Mouse (Mus musculus) natural killer cell, adult 2 months (primary cell): Measurements from ENCODE around the gene Pde4dip.

ENCODE experiments used
- DNase-seq, 2 experiments: peaks; one replicate each; pipeline ENCODE4 v3.0.0; 2022; ENCODE audit warnings: low spot score in 2 of 2

Gene Pde4dip

DNA sequence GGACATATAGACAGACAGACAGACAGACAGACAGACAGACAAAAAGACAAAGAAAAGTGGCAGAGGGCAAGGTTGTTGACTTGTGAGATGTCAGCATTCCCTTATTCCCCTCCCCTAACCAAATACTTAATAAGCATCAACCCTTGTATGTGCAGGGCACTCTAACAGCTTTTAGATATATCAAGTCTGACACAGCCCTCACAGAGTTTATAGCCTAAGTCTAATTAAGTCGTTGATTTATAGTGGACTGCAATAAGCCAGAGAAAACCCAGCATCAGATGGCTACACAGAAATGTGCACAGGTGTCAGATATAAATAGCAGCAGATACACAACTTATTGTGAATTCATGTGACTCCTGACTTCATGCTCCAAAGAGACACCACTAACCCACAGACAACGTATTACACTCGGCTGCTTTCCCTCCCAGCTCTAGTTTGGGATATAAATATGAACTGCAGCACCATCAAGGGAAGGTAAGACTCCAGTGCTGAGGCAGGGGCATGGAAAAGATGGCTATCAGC lies 87.3 kb downstream of the Pde4dip start:
- DNase-seq: no peak

DNA sequence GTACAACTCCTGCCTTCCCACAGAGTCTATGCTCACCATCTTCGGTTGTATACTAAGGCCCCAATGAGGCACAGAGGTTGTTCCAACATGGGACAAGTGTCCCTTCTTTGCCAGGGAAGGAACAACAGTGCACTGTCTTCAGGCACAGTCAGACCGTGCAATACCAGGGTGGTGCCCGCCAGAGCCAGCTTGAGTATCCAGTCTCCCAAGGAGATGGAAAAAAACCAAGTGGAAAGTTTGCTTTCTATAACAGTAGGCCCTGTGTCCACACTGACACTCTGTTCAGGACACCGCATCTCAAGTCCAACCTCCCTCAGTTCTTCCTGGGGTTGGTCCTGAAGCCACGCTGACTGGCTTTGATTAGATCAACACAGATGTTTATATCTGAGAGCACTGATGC lies 87.8 kb downstream of the Pde4dip start:
- no peak for DNase-seq

DNA sequence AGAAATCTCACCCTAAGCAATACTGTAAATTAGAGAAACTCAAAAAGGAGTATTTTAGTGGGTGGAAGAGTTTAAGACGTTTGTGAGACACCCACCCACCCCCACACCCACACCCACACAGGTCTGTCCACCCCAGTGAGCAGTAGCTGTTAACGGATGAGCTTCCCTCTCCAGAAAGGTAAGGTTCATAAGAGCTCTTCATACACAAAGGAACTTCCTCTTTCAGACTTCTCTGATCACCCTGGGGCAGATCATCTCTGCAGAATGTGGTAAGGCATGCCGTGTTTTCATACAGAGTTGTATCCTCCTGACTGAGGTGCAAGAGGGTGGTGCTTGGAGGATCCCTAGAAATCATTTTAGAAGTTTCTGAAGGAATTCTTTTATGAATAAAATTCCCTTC lies 88.5 kb downstream of the Pde4dip start:
- DNase-seq: no peak

DNA sequence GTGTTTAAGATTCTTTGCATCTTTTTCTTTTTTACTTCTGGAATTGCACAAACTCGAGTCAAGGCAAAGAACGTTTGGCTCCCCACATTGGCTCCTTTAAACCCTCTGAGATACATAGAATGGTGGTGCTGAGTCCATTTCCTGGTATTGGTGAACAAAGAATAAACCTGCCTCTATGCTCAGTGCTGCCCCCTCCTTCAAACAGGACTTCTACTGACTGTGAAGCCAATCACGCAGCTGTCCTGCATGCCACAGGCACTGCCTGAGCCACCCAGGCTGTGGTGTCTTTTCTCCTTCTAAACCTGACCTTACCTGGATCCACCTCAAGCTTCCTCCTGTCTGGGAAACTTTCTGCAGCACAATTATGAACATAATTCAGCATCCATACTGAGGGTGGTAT lies 89.2 kb downstream of the Pde4dip start:
- no peak for DNase-seq

- DNase-seq: no peak
Observed at GRCm38 (mm10) chr3:97797371-97797770, 91.1 kb downstream of the Pde4dip start.

- no peak for DNase-seq
Observed at GRCm38 (mm10) chr3:97793995-97794394, 94.5 kb downstream of the Pde4dip start.

- no peak for DNase-seq
Observed at GRCm38 (mm10) chr3:97790150-97790549, 98.4 kb downstream of the Pde4dip start.

- no peak for DNase-seq
Observed at GRCm38 (mm10) chr3:97789317-97789716, 99.2 kb downstream of the Pde4dip start.

- no peak for DNase-seq
Observed at GRCm38 (mm10) chr3:97776195-97776594, 112.3 kb downstream of the Pde4dip start.

- no peak for DNase-seq
Observed at GRCm38 (mm10) chr3:97775742-97776141, 112.8 kb downstream of the Pde4dip start.

DNA sequence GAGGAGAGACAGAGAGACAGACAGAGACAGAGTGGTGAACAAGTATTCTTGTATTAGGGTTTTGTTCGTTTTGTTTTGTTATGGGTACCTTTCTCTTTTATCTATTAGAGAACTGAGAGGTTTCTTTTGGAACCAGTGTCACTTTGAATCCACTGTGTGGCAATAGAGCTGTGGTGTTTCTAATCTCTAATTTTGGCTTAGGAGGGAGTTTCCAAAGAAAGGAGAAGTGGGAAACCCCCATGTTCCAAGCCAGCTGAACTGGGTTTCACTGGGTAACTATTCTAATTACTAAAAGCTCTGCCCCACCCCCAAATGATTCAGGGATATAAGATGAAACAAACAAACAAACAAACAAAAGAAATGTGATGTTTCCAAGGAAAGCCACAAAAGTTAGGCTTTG lies 113.6 kb downstream of the Pde4dip start:
- DNase-seq: peak in 1 of 2 experiments; percentile 3

GRCm38 (mm10) chr3:97767771-97768762 lies 120.4 kb downstream of the Pde4dip start:
- peak; percentile 89 to 90 for DNase-seq

GRCm38 (mm10) chr3:97767041-97767770 lies 121.3 kb downstream of the Pde4dip start:
- DNase-seq: peak; percentile 1 to 4

DNA sequence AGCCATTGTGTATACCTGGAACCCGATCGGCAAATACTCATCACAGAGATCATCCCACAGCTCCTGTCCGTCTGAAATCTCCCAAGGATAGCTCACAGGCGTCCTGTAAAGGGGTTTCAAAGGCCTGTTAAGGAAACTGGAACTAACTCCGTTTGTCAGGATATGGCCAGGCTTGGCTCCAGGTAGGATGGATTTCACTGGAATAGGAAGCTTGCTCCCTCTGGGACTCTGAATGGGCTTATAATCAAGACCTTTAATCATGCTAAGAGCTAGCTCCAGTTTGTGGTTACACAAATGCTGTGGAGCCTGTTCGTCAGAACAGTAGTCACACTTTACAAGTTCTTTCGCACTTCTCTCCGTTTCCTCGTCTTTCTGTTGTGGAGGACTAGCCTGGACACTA lies 122.0 kb downstream of the Pde4dip start:
- DNase-seq: no peak

DNA sequence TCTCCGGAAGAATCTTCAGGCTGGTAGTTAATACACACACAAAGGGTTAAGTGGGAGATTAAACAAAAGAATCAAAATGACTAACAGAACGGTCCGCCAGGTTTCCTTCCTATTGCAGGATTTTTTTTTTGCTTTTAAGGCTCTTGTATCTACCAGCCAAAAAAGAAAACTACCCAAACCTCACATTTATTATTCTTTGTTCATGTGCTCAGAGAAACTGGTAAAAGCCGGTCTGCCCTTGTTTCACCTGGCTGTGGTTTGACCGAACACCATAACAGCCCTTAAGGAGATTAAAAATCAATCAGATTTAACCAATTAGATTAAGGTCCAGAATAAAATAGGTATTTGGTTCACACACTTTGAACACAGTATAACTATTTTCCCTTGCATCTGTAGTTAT lies 124.4 kb downstream of the Pde4dip start:
- DNase-seq: no peak

DNA sequence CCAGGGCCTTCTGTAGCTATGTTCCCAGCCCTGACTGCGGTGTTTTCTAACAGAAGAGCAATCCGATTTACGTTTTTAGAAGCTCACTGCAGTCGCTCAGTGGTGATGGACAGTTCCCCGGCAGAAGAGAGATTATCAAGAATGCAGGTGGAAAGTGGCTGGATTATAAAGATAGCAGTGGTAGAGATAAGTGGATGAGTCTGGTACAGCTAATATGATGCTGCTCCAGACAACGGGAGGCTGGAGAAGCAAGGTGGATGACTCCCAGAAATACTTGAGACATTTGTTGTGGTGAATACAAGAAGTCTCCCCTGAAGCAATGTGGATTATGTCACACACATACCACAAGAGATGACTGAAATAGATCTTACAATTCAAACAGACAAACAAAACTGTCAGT lies 126.6 kb downstream of the Pde4dip start:
- no peak for DNase-seq

GRCm38 (mm10) chr3:97761168-97761567 lies 127.3 kb downstream of the Pde4dip start:
- DNase-seq: no peak

DNA sequence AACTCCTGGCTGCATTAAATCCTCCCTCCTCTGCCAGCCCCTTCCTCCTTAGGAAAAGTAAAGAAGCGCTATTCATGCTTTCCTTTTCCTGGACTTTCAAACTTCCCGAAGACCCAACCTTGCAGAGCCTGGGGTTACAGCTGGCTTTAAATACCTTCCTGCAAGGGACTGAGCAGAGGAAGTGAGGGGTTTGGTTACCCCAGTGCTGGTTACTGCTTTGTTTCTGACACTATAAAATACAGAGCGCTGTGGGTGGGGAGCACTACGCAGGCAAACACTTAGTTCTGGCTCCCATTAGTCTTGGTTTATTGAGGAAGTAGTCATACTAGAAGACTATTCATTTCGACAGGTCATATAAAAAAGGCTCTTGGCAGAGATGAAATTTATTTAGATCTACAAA lies 128.7 kb downstream of the Pde4dip start:
- DNase-seq: no peak

GRCm38 (mm10) chr3:97757501-97757900 lies 131.0 kb downstream of the Pde4dip start:
- no peak for DNase-seq

- DNase-seq: no peak
Observed at GRCm38 (mm10) chr3:97756283-97757074, 132.0 kb downstream of the Pde4dip start.

DNA sequence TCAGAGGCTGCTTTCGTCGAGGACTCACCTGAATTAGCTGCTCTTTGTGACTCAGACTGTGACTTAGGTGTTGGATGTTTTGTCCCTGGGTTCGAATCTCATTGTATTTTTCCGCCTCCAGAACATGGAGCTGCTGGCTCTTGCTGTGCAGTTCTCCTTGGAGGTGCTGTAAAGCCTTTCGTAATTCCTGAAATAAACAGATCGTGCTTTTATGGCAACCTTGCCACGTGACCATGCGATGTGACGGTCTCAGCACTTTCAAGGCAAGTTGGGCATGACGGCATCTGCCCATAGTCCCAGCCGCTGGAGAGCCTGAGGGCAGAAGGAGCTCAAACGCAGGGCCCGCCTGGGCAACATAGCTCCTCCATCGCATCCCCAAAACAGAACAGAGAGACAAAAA lies 133.1 kb downstream of the Pde4dip start:
- no peak for DNase-seq

GRCm38 (mm10) chr3:97752901-97753300 lies 135.6 kb downstream of the Pde4dip start:
- no peak for DNase-seq
